Mouse (Mus musculus): ENCODE measurements at regions not wholly inside any gene's neighbourhood (a gene's known extent, or its start where the extent isn't known, plus 50 kb on each side); places are given as distances from the start of the nearest gene placed in this dataset.

DNA sequence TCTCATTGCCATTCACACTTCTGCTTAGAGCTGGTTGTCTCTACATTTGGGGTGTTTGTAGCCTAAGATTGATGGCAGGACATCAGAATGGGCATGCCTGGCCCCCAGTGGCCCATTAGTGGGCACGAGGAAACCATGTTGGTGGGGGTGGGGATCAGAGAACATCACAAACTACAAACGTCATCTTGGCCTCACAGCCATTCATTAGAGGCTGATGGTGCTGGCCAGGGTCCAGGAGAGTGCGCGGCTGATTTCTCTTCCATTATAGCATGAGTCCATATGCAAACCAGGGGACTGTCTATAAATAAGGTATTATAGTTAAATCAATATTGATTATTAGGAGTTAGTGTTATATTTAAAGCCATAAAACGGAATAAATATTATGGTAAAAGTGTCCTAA lies 67.9 kb downstream of the 3100002H09Rik start:
- 59% methylated on average over 5 of the region's 5 CpGs for WGBS
- TF ChIP-seq CTCF (IDR thresholded peaks at IDR 0.05; ENCODE audit: insufficient read depth, low read depth, low read length) (no peak), POLR2A (IDR thresholded peaks at IDR 0.05; ENCODE audit: insufficient read depth, low read depth, low read length) (no peak)
- no peaks in the 10 kb centered on the region for H3K4me1 ChIP-seq (ENCODE audit: control insufficient read depth, insufficient read depth, low read length)
- no peak overlapping the region for H3K27ac ChIP-seq (ENCODE audit: insufficient read depth, low read depth, low read length)
- no peak overlapping the region for H3K4me3 ChIP-seq (ENCODE audit: insufficient read depth, low read depth, low read length)

DNA sequence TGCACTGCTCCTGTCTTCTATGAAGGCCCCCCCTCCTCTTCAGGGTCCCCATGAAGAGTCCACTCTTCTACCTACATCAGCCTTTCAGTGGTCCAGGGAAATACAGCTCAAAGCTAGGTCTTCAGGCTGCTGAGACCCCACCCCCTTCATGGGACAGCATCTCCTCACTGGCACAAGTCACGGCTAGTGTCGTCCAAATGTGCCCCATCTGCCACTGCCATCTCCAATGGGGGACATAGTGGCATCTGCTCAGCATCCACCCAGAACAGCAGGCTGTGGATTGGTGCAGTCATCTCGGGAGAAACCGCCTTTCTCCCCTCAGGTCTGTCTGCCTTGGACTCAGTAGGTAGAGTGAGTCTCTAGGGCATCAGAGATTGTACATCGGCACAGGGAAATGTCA lies 72.1 kb downstream of the 3100002H09Rik start:
- TF ChIP-seq CTCF (IDR thresholded peaks at IDR 0.05; ENCODE audit: insufficient read depth, low read depth, low read length) (no peak), POLR2A (IDR thresholded peaks at IDR 0.05; ENCODE audit: insufficient read depth, low read depth, low read length) (no peak)
- 96% methylated on average over 5 of the region's 5 CpGs for WGBS
- Histone ChIP-seq H3K27ac (ENCODE audit: insufficient read depth, low read depth, low read length) (no peak overlapping the region), H3K4me1 (ENCODE audit: control insufficient read depth, insufficient read depth, low read length) (no peaks in the 10 kb centered on the region), H3K4me3 (ENCODE audit: insufficient read depth, low read depth, low read length) (no peak overlapping the region)

DNA sequence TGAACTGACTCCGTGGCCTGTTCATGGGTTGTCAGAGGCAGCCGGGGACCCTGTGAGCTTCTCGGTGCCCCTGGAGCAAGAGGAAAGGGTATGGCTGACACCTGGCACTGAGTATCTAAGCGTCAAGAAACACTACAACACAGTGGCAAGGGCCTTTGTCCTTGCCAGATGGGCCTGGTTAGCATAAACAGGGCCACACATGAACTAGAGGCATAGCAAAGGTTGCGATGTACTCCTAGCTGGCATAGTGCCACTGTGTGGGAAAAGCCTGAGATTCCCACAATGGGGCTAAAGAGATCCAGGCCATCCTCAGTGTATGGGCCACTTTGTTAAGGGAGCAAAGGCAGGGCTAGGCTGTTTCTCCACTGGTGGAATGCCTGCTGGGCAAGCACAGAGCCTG lies 72.9 kb downstream of the 3100002H09Rik start:
- WGBS, result 84% methylated on average over 5 of the region's 5 CpGs
- H3K4me3 ChIP-seq (ENCODE audit: insufficient read depth, low read depth, low read length), result no peak overlapping the region
- H3K27ac ChIP-seq (ENCODE audit: insufficient read depth, low read depth, low read length), result no peak overlapping the region
- TF ChIP-seq CTCF (IDR thresholded peaks at IDR 0.05; ENCODE audit: insufficient read depth, low read depth, low read length), result no peak
- TF ChIP-seq POLR2A (IDR thresholded peaks at IDR 0.05; ENCODE audit: insufficient read depth, low read depth, low read length), result no peak
- H3K4me1 ChIP-seq (ENCODE audit: control insufficient read depth, insufficient read depth, low read length), result no peaks in the 10 kb centered on the region

DNA sequence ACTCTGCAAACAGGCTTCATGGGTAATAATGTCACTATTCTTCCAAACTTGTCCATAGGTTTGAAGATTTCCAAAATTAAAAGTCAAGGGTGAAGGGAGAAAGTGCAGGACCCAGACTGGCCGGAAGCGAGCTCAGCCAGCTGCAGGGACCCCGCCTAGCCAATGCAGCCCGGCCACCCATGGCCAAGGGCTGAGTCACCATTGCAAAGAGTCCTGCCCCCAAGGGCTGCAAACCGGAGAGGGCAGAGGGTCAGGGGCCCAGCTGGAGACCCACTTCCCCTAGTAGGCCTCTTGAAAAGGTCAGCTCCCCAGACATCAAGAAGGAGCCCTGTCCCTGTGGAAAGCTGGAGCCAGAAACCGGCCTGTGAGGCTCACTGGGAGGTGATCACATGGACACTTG lies 77.0 kb downstream of the 3100002H09Rik start:
- Histone ChIP-seq H3K4me1 (ENCODE audit: control insufficient read depth, insufficient read depth, low read length) (no peaks in the 10 kb centered on the region), H3K4me3 (ENCODE audit: insufficient read depth, low read depth, low read length) (no peak overlapping the region), H3K27ac (ENCODE audit: insufficient read depth, low read depth, low read length) (no peak overlapping the region)
- TF ChIP-seq POLR2A (IDR thresholded peaks at IDR 0.05; ENCODE audit: insufficient read depth, low read depth, low read length), result no peak
- TF ChIP-seq CTCF (IDR thresholded peaks at IDR 0.05; ENCODE audit: insufficient read depth, low read depth, low read length), result no peak
- 84% methylated on average over 6 of the region's 6 CpGs for WGBS

DNA sequence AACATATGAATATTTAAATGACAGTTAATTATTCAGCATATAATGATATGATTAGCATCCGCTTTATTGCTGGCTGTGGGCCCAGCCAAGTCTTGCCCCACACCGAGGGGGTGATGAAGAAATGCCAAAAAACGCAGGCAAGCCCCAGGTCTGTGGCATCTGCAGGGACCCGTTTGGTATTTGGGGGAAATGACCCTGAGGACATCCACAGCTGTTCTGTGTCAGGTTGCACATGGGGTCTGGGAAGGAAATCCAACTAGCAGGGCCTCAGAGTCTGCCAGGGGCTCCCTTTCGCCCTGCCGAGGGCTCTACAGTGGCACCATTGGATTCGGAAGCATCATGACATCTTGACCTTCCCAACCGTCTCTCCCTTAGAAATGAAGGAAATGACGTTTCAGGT lies 80.0 kb downstream of the 3100002H09Rik start:
- no peak overlapping the region for H3K4me3 ChIP-seq (ENCODE audit: insufficient read depth, low read depth, low read length)
- WGBS, result 78% methylated on average over 9 of the region's 9 CpGs
- peaks cover 7% of the 10 kb centered on the region; the same call in 1 of the 2 replicates for H3K4me1 ChIP-seq (ENCODE audit: control insufficient read depth, insufficient read depth, low read length)
- H3K27ac ChIP-seq (ENCODE audit: insufficient read depth, low read depth, low read length), result no peak overlapping the region
- TF ChIP-seq POLR2A (IDR thresholded peaks at IDR 0.05; ENCODE audit: insufficient read depth, low read depth, low read length), result no peak
- no peak for TF ChIP-seq CTCF (IDR thresholded peaks at IDR 0.05; ENCODE audit: insufficient read depth, low read depth, low read length)

DNA sequence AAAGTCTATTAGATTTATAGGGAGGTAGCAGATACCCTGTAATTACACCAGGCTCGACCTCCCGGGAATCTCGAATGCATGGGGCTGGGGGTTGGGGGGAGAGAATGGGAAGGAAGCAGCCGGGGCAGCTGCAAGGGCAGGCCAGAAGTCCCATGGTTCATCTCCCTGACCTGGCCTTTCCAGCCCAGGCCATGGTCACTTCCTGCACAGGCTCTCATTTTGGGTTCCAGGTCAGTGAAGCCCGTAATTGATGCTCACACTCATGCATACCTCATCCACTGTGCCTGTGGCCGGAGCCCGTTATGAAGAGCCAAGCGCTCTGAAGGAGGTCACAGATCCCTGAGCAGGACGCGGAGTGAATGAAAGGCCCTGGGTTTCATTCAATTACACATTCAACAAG lies 83.8 kb downstream of the 3100002H09Rik start:
- H3K4me1 ChIP-seq (ENCODE audit: control insufficient read depth, insufficient read depth, low read length), result peaks cover 7% of the 10 kb centered on the region; the same call in 1 of the 2 replicates
- WGBS, result 64% methylated on average over 10 of the region's 10 CpGs
- H3K27ac ChIP-seq (ENCODE audit: insufficient read depth, low read depth, low read length), result no peak overlapping the region
- H3K4me3 ChIP-seq (ENCODE audit: insufficient read depth, low read depth, low read length), result no peak overlapping the region
- TF ChIP-seq POLR2A (IDR thresholded peaks at IDR 0.05; ENCODE audit: insufficient read depth, low read depth, low read length) (no peak), CTCF (IDR thresholded peaks at IDR 0.05; ENCODE audit: insufficient read depth, low read depth, low read length) (no peak)

DNA sequence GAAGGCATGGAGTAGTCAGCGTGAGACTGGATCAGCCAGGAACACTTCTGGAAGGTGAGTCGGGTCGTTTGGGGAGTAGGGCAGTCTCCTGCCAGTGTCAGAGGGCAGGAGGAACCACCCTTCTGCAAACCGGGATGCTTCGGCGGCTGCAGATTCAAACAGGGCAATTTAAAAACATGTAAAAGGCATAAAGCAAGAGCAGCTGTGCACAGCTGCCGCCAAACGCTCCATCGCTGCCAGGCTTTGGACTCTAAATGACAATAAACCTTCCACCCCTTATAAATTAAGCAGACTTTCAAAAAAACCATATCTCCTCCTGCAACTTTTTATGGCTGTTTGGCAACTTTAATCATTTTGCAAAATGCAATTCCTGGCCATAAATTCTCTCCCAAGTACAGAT lies 84.2 kb downstream of the 3100002H09Rik start:
- Histone ChIP-seq H3K27ac (ENCODE audit: insufficient read depth, low read depth, low read length) (no peak overlapping the region), H3K4me3 (ENCODE audit: insufficient read depth, low read depth, low read length) (no peak overlapping the region), H3K4me1 (ENCODE audit: control insufficient read depth, insufficient read depth, low read length) (peaks cover 7% of the 10 kb centered on the region; the same call in 1 of the 2 replicates)
- 56% methylated on average over 9 of the region's 9 CpGs for WGBS
- TF ChIP-seq CTCF (IDR thresholded peaks at IDR 0.05; ENCODE audit: insufficient read depth, low read depth, low read length) (no peak), POLR2A (IDR thresholded peaks at IDR 0.05; ENCODE audit: insufficient read depth, low read depth, low read length) (no peak)

DNA sequence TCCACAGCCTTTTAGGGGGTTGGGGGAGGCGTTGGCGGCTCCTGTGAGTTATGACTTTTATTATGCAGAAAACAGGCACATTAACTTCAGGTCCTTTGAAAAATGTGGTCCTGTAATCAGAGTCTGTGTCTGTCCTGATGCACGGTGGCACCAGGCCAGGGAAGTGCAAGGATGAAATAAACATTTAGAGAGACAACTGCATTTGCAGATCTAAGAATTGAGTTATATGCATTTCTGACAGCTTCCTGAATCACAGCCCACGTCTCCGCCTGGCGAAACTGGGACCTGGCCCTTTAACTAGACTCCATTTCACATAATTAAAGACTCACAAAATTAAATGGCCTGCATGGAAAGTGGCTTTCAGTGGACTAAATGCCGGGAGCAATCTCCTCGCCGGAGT lies 90.3 kb downstream of the 3100002H09Rik start:
- Histone ChIP-seq H3K4me3 (ENCODE audit: insufficient read depth, low read depth, low read length) (no peak overlapping the region), H3K27ac (ENCODE audit: insufficient read depth, low read depth, low read length) (no peak overlapping the region), H3K4me1 (ENCODE audit: control insufficient read depth, insufficient read depth, low read length) (no peaks in the 10 kb centered on the region)
- TF ChIP-seq CTCF (IDR thresholded peaks at IDR 0.05; ENCODE audit: insufficient read depth, low read depth, low read length) (no peak), POLR2A (IDR thresholded peaks at IDR 0.05; ENCODE audit: insufficient read depth, low read depth, low read length) (no peak)
- 75% methylated on average over 9 of the region's 9 CpGs for WGBS

DNA sequence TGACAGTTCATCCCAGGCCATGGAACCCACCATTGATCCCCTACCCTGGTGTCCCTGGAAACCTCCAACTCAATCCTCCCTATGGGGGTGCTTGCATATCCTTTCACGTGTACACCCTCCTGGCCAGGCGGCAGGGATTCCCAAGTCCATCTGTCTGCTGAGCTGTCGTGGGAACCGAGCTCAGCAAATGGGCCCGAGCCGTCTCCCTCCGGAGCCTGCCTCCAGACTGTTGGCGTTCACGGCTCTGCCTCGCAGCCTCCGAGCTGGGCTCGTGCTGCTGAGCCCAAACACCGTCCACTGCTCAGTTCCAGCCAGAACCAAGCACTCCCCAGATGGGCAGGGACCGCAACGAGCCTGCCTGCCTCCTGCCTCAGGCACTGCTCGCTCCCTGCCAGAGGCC lies 98.8 kb downstream of the 3100002H09Rik start:
- whole genome bisulfite sequencing, result 90% methylated on average over 16 of the region's 16 CpGs
- H3K4me1 ChIP-seq (ENCODE audit: control insufficient read depth, insufficient read depth, low read length), result peaks cover 2% of the 10 kb centered on the region; the same call in 1 of the 2 replicates
- no peak for TF ChIP-seq POLR2A (IDR thresholded peaks at IDR 0.05; ENCODE audit: insufficient read depth, low read depth, low read length)
- TF ChIP-seq CTCF (IDR thresholded peaks at IDR 0.05; ENCODE audit: insufficient read depth, low read depth, low read length), result no peak
- no peak overlapping the region for H3K4me3 ChIP-seq (ENCODE audit: insufficient read depth, low read depth, low read length)
- H3K27ac ChIP-seq (ENCODE audit: insufficient read depth, low read depth, low read length), result no peak overlapping the region

DNA sequence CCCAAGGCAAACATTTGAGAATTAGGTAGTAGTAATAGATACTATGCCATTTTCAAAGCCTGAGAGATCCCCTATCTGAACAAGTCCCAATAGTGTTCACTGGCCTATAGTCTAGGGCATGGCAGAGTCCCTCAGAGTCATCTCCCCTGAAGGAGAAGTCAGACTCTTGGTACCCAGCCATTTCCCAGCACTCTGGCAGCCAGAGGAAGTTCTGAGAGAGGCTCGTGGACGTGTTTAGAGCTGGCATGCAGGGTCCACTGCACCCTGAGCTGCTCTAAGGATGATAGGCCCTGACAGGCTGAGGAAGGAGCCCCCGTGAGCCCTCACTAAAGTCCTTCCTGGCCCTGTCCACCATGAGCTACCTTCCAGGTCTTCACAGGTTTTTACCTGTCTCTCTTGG lies 99.8 kb downstream of the 3100002H09Rik start:
- TF ChIP-seq POLR2A (IDR thresholded peaks at IDR 0.05; ENCODE audit: insufficient read depth, low read depth, low read length), result no peak
- no peak for TF ChIP-seq CTCF (IDR thresholded peaks at IDR 0.05; ENCODE audit: insufficient read depth, low read depth, low read length)
- Histone ChIP-seq H3K4me1 (ENCODE audit: control insufficient read depth, insufficient read depth, low read length) (peaks cover 7% of the 10 kb centered on the region; the same call in 1 of the 2 replicates), H3K4me3 (ENCODE audit: insufficient read depth, low read depth, low read length) (no peak overlapping the region), H3K27ac (ENCODE audit: insufficient read depth, low read depth, low read length) (no peak overlapping the region)
- 91% methylated on average over 3 of the region's 3 CpGs for WGBS

All from olfactory bulb, adult 2 months (tissue).